Mouse (Mus musculus): Measurements from ENCODE around the gene Hcfc1.

GRCm38 (mm10) chrX:73952603-73953002 is 13.6 kb downstream of the Hcfc1 start:
- TF ChIP-seq CTCF (IDR thresholded peaks at IDR 0.05) (no peak), EP300 (IDR thresholded peaks at IDR 0.05) (no peak)

Measured in lung, postnatal 0 days (tissue).